Mouse (Mus musculus): ENCODE data around the gene Mark3. TPM values are rescaled to one million over a fixed set of nuclear protein-coding genes. Genes with fewer than 3 reads are reported as not detected.

The Mark3 gene
- polyA plus RNA-seq, 1 experiment, result 80.0 TPM

DNA sequence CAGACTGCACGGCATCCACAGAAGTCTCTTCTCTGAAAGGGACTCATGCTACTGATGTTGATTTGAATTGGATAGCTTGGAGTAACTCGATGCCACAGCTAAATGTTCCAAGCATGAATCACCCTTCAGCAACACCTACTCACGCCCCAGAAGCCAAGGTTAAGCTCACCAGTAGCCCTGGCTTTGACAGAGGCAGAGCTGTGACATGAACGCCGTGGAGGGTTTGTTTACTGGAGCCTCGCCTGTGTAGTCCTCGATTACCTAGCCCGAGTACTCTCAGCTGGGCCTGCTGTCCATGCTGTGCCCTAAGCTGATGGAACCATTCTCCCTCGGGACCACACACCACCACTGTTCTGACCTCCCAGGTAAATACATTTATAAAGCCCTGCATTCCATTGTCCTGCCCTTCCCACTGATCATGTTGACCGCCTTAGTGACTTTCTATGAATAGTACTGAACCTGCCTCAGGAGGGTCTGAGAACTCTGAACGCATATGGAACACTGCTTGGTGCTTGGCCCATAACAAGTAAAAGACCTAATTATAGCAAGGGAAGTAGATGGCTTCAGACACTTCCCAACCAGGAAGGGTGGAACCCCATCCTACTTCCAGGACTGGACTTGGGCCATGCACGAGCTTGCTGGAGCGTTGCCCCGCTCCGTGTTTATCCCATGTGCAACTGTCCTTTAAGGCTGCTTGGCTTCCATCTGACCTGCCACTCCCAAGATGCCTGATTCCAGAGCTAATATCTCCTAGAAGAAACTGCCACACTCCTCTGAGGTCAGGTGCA, 131.1 kb downstream of the Mark3 start:
- WGBS, result 29% methylated on average over 15 of the region's 15 CpGs
- no peak overlapping the region for H3K27ac ChIP-seq (ENCODE audit: insufficient read depth, low read length)
- peaks cover 11% of the 10 kb centered on the region for H3K4me1 ChIP-seq (ENCODE audit: control insufficient read depth, insufficient read depth, low read length)
- H3K4me3 ChIP-seq (replicated peaks; ENCODE audit: insufficient read depth, low read depth, low read length), result no peak overlapping the region
- no peaks in the 10 kb centered on the region for H3K27me3 ChIP-seq (ENCODE audit: control insufficient read depth, insufficient read depth, low read length)
- TF ChIP-seq CTCF (IDR thresholded peaks at IDR 0.05; ENCODE audit: borderline replicate concordance, insufficient read depth, low read depth, low read length), result no peak
- no peak for TF ChIP-seq POLR2A (IDR thresholded peaks at IDR 0.05; ENCODE audit: borderline replicate concordance, insufficient read depth, low read length)
- no peak for DNase-seq

Other genes starting within 250 kb of the Mark3 start
- 176 and 177 TPM in 2 replicates for gene Cdc42bpb, start 196.8 kb upstream of the Mark3 start, polyA plus RNA-seq (2012; rRNA removed)
- 1.5 and 2.5 TPM in 2 replicates for gene Lbhd2, start 167.7 kb upstream of the Mark3 start, polyA plus RNA-seq (2012; rRNA removed)
- gene Exoc3l4, start 157.5 kb upstream of the Mark3 start, polyA plus RNA-seq (2012; rRNA removed), result 6.5 and 10.0 TPM in 2 replicates
- gene Tnfaip2, start 132.1 kb upstream of the Mark3 start, polyA plus RNA-seq (2012; rRNA removed), result 0.87 and 1.2 TPM in 2 replicates
- gene Gm266, start 88.7 kb upstream of the Mark3 start, polyA plus RNA-seq (2012; rRNA removed), result 8.8 and 11.2 TPM in 2 replicates
- gene Eif5, start 36.5 kb upstream of the Mark3 start, polyA plus RNA-seq (2012; rRNA removed), result 176 and 183 TPM in 2 replicates
- 5,042 and 5,433 TPM in 2 replicates for gene Ckb, start 97.8 kb downstream of the Mark3 start, polyA plus RNA-seq (2012; rRNA removed)
- gene Trmt61a, start 103.6 kb downstream of the Mark3 start, polyA plus RNA-seq (2012; rRNA removed), result 14.2 and 14.4 TPM in 2 replicates
- 52.7 and 54.4 TPM in 2 replicates for gene Bag5, start 138.7 kb downstream of the Mark3 start, polyA plus RNA-seq (2012; rRNA removed)
- gene Apopt1, start 138.7 kb downstream of the Mark3 start, polyA plus RNA-seq (2012; rRNA removed), result 46.8 and 49.8 TPM in 2 replicates
- 874 and 889 TPM in 2 replicates for gene Klc1, start 184.3 kb downstream of the Mark3 start, polyA plus RNA-seq (2012; rRNA removed)
- gene Xrcc3, start 239.3 kb downstream of the Mark3 start, polyA plus RNA-seq (2012; rRNA removed), result 16.7 and 19.2 TPM in 2 replicates
- gene Zfyve21, start 239.6 kb downstream of the Mark3 start, polyA plus RNA-seq (2012; rRNA removed), result 31.6 and 33.4 TPM in 2 replicates